Mouse (Mus musculus): ENCODE results near the gene Olfr178.

The Olfr178 gene

DNA sequence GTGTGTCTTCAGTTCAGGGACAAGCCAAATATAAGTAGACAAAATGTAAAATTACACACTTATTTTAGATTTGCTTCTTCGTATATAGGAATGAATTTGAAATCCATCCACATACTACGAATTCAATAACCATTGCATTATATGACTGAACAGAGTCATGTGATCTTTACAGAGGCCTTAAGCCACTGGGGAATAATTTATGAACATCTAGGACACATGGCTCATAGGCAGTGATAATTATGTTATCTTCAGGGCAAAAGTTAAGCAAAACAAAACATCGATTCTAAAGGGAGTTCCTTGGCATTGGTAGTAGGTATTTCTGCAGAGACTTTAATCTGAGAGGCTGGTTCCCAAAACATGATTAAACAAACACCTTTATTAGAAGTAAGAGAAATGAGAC is at the start of gene Olfr178:
TSS of gene Olfr178 (minus strand) at position 101 of the 400 bp plus-strand sequence.
- no peak for DNase-seq (ENCODE audit: low spot score)

DNA sequence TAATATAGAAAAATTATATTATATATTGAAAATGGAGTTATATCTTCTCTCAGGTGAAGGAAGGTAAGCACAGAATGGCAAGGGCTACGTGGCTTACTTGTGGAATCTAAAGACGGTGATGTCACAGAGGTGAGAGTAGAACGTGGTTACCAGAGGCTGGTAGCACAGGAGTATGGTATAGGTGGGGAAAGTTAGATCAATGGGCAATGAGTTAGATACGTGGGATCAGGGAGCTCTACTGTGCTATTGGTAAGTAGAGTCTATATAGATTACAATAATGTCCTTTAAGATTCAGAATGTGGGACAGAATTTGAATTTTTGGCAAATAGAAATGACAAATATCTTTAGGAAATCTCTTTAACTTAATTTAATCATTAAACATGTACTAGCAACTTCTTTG is 37.4 kb upstream of the Olfr178 start, which contains the start of gene Olfr180:
TSS of gene Olfr180 (minus strand) at position 101 of the 400 bp plus-strand sequence.
- DNase-seq (ENCODE audit: low spot score), result no peak

DNA sequence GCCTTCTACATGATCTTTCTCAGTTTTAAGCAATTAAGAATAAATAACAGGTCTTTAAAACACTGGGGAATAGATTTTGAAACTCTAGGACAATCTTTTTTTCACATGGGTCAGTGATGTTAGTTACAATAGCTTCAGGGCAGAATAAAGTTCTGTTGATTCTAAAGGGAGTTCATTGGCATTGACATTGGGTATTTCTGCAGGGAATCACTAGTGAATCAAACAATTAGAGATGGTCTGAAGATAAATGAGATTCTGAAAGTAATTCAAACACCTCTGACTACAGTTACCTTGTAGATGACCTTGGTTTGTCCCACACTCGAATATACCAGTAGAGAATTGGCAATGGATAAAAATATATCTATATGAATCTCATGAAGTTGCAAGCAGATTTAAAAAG is 36.8 kb upstream of the Olfr178 start, which contains the start of gene Olfr181:
TSS of gene Olfr181 (minus strand) at position 101 of the 400 bp plus-strand sequence.
- DNase-seq (ENCODE audit: low spot score), result no peak

DNA sequence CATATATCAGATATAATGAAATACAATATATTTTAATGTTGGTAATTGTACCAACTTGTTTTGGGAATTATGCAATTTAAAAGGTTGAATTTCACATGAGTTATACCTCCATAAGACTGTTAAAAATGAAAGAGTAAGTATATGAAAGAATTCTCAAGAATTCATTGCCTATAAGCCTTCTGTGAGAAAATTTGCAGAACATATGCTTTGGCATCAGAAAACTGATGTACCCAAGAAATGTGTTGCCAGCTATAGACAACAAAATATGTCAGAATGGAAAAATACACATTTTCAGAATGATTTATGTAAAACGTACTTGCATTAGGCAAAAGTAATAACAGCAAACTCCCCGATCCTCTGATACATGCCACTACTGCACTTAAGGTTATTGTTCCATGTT is 7.4 kb downstream of the Olfr178 start:
- DNase-seq (ENCODE audit: low spot score), result no peak

DNA sequence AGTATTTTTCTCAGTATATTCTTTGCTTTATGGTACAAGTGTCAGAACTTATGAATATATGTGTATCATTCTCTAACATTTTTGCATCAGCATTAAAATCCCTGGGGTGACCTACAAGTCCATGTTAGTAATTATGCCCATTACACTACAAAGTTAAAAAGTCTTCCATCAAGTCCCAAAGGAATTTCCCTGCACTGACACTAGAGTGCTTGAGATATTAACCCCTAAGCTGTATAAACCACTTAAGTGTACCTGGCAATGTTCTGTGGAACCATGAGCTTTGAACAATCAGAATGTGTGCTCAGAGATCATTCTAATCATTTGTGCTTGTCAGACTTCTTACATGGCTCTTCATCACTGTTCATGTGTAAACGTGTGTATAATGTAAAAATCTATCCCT is 17.2 kb downstream of the Olfr178 start, which contains the start of gene Olfr177:
TSS of gene Olfr177 (minus strand) at position 101 of the 400 bp plus-strand sequence.
- DNase-seq (ENCODE audit: low spot score), result no peak

DNA sequence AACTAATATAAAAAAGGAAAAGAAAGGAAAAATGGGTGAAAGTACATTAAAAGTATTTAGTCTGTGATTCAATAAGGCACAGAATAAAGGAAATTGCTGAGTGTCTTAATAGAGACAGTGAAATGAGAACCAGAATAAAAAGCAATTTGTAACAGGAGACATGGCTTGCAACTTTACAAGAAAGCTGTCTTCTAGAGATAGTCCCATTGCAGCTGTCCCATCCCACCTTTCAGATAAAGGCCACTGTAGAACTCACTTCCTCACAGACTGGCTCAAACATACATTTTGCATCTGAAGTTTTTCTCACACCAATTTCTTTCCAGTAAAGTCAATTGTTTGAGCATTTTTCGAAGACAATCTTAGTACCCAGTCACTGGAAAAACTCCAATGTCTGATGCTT is 30.4 kb downstream of the Olfr178 start:
- DNase-seq (ENCODE audit: low spot score), result no peak

- no peak for DNase-seq (ENCODE audit: low spot score)
Observed at GRCm38 (mm10) chr16:58860032-58860737, 31.7 kb downstream of the Olfr178 start.

All from urinary bladder, postnatal 10 days (tissue).